Comparison of ENCODE assay signal across 23 mouse cellular contexts in the genomic region with DNA sequence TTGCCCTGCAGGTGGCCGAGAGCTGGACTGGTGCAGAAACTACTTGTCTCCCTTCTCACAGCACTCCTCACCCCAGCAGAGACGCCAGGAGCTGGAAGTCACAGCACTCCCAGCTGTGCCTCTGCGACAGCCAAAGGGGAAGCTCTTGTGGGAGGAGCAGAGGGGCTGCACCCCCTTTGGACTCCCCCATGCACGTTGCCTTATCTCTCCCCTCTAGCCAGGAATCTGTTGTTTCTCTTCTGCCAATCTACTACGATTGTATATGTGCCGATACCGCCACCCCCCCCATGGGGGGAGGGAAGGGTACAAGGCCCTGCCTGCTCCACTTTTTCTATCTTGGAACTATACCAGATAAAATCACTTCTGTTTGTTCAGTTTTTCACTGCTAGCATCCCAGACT. TPM values are rescaled to one million over a fixed set of nuclear protein-coding genes. Genes with fewer than 3 reads are reported as not detected.
DNase-seq lines count a peak whose midpoint lies in the region; ATAC-seq and TF ChIP-seq lines count a peak whose summit lies in the region.
"Had no signal": no experiment of that assay in that cellular context is flagged by ENCODE, and none has a peak within 500 bp of the region (broad histone marks: within the 10 kb centered on the region; RNA-seq: fewer than 3 reads in every experiment).

No protein-coding gene starts in this region.

- no peaks in the 10 kb centered on the region for H3K27me3 ChIP-seq in midbrain, embryonic 11.5 days (ENCODE audit: control insufficient read depth, insufficient read depth, low read length)
- H3K27me3 ChIP-seq in midbrain, postnatal 0 days (ENCODE audit: insufficient read depth, low read length) = no peaks in the 10 kb centered on the region
- H3K27me3 ChIP-seq in MEL (ENCODE audit: control insufficient read depth in 1 of 2, insufficient read depth in 2 of 2, low read length in 2 of 2) = no peaks in the 10 kb centered on the region
- H3K27me3 ChIP-seq: embryonic facial prominence, embryonic 13.5 days; embryonic facial prominence, embryonic 15.5 days; forebrain, embryonic 12.5 days had no signal

- ATAC-seq in midbrain, embryonic 11.5 days (ENCODE audit: low FRiP score) = no peak
- ATAC-seq in midbrain, postnatal 0 days (ENCODE audit: low FRiP score) = no peak
- ATAC-seq: CD4-positive, CD25-positive, alpha-beta regulatory T cell, adult 4 months had no signal

- no peak for TF ChIP-seq CTCF in layer of hippocampus, adult 2 months (conservative IDR thresholded peaks at IDR 0.05)
- TF ChIP-seq CTCF in midbrain, postnatal 0 days (IDR thresholded peaks at IDR 0.05) = no peak
- TF ChIP-seq CTCF in MEL (IDR thresholded peaks at IDR 0.05 in 2 of 3, conservative IDR thresholded peaks at IDR 0.05 in 1 of 3; ENCODE audit: control insufficient read depth in 1 of 3, insufficient read depth in 1 of 3, low read depth in 2 of 3, low read length in 3 of 3, poor library complexity in 1 of 3, severe bottlenecking in 1 of 3) = no peak

- no peaks in the 10 kb centered on the region for H3K4me1 ChIP-seq in midbrain, embryonic 11.5 days (ENCODE audit: control insufficient read depth, insufficient read depth, low read length)
- H3K4me1 ChIP-seq in midbrain, postnatal 0 days (ENCODE audit: insufficient read depth, low read length) = no peaks in the 10 kb centered on the region
- H3K4me1 ChIP-seq in MEL (ENCODE audit: control insufficient read depth in 1 of 2, insufficient read depth in 2 of 2, low read length in 2 of 2) = peaks cover 0 to 5% of the 10 kb centered on the region in 2 experiments; a peak in 3 of 4 replicates
- H3K4me1 ChIP-seq: embryonic facial prominence, embryonic 15.5 days; forebrain, embryonic 10.5 days; forebrain, embryonic 12.5 days had no signal

- no peaks in the 10 kb centered on the region for H3K9me3 ChIP-seq in midbrain, embryonic 11.5 days (ENCODE audit: control insufficient read depth, low read length)
- H3K9me3 ChIP-seq in midbrain, postnatal 0 days (ENCODE audit: low read length) = no peaks in the 10 kb centered on the region
- no peaks in the 10 kb centered on the region for H3K9me3 ChIP-seq in MEL (replicated peaks; ENCODE audit: insufficient read depth, low read length)
- H3K9me3 ChIP-seq: embryonic facial prominence, embryonic 13.5 days; embryonic facial prominence, embryonic 15.5 days; forebrain, embryonic 10.5 days; forebrain, embryonic 12.5 days had no signal

- DNase-seq in layer of hippocampus, adult 2 months (ENCODE audit: low spot score in 2 of 2) = no peak
- DNase-seq in layer of hippocampus, adult 9-10 months (ENCODE audit: low spot score) = no peak
- DNase-seq in midbrain, embryonic 11.5 days (ENCODE audit: low spot score, missing footprints) = peak; percentile 39
- no peak for DNase-seq in midbrain, postnatal 0 days (ENCODE audit: low spot score)
- peak; percentile 66 for DNase-seq in MEL (ENCODE audit: low read depth, low spot score)
- no peak for DNase-seq in retina, postnatal 1 day
- DNase-seq: adrenal gland, adult 2 months; adrenal gland, postnatal 10 days; adrenal gland, postnatal 25 days; B cell, adult 2 months; cerebellum, adult 11 months; cerebellum, adult 18-20 months; cerebellum, adult 8-10 months; cerebellum, adult 9-11 months; cerebellum, postnatal 14 days; cerebellum, postnatal 36 days; embryo, embryonic 11 days had no signal

- WGBS in midbrain, embryonic 11.5 days = 89% methylated on average over 7 of the region's 7 CpGs
- 77% methylated on average over 7 of the region's 7 CpGs for WGBS in midbrain, postnatal 0 days

- H3K79me2 ChIP-seq in MEL (ENCODE audit: control insufficient read depth, insufficient read depth, low read length, poor library complexity) = peaks cover 24% of the 10 kb centered on the region

- TF ChIP-seq POLR2A in MEL (IDR thresholded peaks at IDR 0.05; ENCODE audit: control insufficient read depth in 1 of 2, insufficient read depth in 1 of 2, low read depth in 1 of 2, low read length in 2 of 2, poor library complexity in 1 of 2) = peak in 1 of 2 experiments; percentile 42; a peak in 2 of 4 replicates

- TF ChIP-seq EP300 in MEL (IDR thresholded peaks at IDR 0.05; ENCODE audit: low read depth in 1 of 2, low read length in 2 of 2) = peak in 1 of 2 experiments; percentile 58; a peak in 2 of 4 replicates

- peak overlapping the region; percentile 40 for H3K27ac ChIP-seq in layer of hippocampus, adult 2 months
- H3K27ac ChIP-seq in midbrain, embryonic 11.5 days (ENCODE audit: low read depth, low read length) = no peak overlapping the region
- H3K27ac ChIP-seq in midbrain, postnatal 0 days (ENCODE audit: low read depth, low read length) = no peak overlapping the region
- no peak overlapping the region for H3K27ac ChIP-seq in MEL (ENCODE audit: control insufficient read depth, low read depth, low read length)
- H3K27ac ChIP-seq: embryonic facial prominence, embryonic 13.5 days; embryonic facial prominence, embryonic 15.5 days; forebrain, embryonic 10.5 days; forebrain, embryonic 12.5 days had no signal

- no peak overlapping the region for H3K9ac ChIP-seq in midbrain, embryonic 11.5 days (ENCODE audit: low read length)
- H3K9ac ChIP-seq in midbrain, postnatal 0 days (replicated peaks; ENCODE audit: low read length, poor library complexity, severe bottlenecking) = no peak overlapping the region
- H3K9ac ChIP-seq in MEL (ENCODE audit: control insufficient read depth, low read depth, low read length, poor library complexity, severe bottlenecking) = no peak overlapping the region
- H3K9ac ChIP-seq: embryonic facial prominence, embryonic 15.5 days; forebrain, embryonic 12.5 days had no signal

- no peak overlapping the region for H3K4me2 ChIP-seq in midbrain, embryonic 11.5 days
- H3K4me2 ChIP-seq in midbrain, postnatal 0 days (ENCODE audit: low read depth, low read length, poor library complexity, severe bottlenecking) = no peak overlapping the region
- H3K4me2 ChIP-seq: embryonic facial prominence, embryonic 13.5 days; embryonic facial prominence, embryonic 15.5 days; forebrain, embryonic 12.5 days had no signal

- TF ChIP-seq RAD21 in MEL (IDR thresholded peaks at IDR 0.05; ENCODE audit: low read depth, low read length) = no peak

- H3K4me3 ChIP-seq in layer of hippocampus, adult 2 months = no peak overlapping the region
- H3K4me3 ChIP-seq in midbrain, embryonic 11.5 days (ENCODE audit: low read depth, low read length) = no peak overlapping the region
- H3K4me3 ChIP-seq in midbrain, postnatal 0 days (ENCODE audit: low read depth, low read length) = no peak overlapping the region
- no peak overlapping the region for H3K4me3 ChIP-seq in MEL (ENCODE audit: control insufficient read depth in 1 of 2, insufficient read depth in 1 of 2, low read depth in 2 of 2, low read length in 2 of 2)
- H3K4me3 ChIP-seq: embryonic facial prominence, embryonic 13.5 days; embryonic facial prominence, embryonic 15.5 days; erythroblast, embryonic 14.5 days; forebrain, embryonic 10.5 days; forebrain, embryonic 12.5 days had no signal

- H3K36me3 ChIP-seq in midbrain, embryonic 11.5 days (ENCODE audit: control insufficient read depth, insufficient read depth, low read length) = peaks cover 20% of the 10 kb centered on the region
- H3K36me3 ChIP-seq in midbrain, postnatal 0 days (ENCODE audit: insufficient read depth, low read length) = peaks cover 49% of the 10 kb centered on the region
- H3K36me3 ChIP-seq in MEL (ENCODE audit: control insufficient read depth in 1 of 2, insufficient read depth in 2 of 2, low read length in 2 of 2) = peaks cover 12 to 19% of the 10 kb centered on the region in 2 experiments

RNA-seq across cellular contexts. Expression of a gene that starts 8.2 kb away (rescaled TPM):
- total RNA-seq in layer of hippocampus, adult 2 months (2021) = 10 to 100 TPM; 58.0 to 58.7 TPM
- 215 and 219 TPM in 2 replicates for polyA plus RNA-seq in midbrain, embryonic 11.5 days (2014; fragmentation: Nextera tagmentation; extraction: Ambion mirVana)
- 75.6 and 99.9 TPM in 2 replicates for total RNA-seq in midbrain, postnatal 0 days (2014; rRNA removed)
- polyA plus RNA-seq in midbrain, postnatal 0 days (2015; fragmentation: Nextera tagmentation; extraction: Ambion mirVana) = 87.2 and 89.8 TPM in 2 replicates
- 378 and 391 TPM in 2 replicates for total RNA-seq in MEL (2012; rRNA removed)
- 100 to 1,000 TPM in 1 of 2 experiments, not detected in 1; 346 TPM for polyA plus RNA-seq in MEL (2012; ENCODE audit: insufficient read depth in 1 of 2, insufficient read length in 2 of 2, low read depth in 1 of 2, low replicate concordance in 2 of 2, missing spikeins in 1 of 2)

RNA-seq across cellular contexts. Expression of a gene that starts 8.3 kb away (rescaled TPM):
- total RNA-seq in layer of hippocampus, adult 2 months (2021) = 100 to 1,000 TPM; 121 to 124 TPM
- 343 and 353 TPM in 2 replicates for polyA plus RNA-seq in midbrain, embryonic 11.5 days (2014; fragmentation: Nextera tagmentation; extraction: Ambion mirVana)
- 197 and 230 TPM in 2 replicates for total RNA-seq in midbrain, postnatal 0 days (2014; rRNA removed)
- polyA plus RNA-seq in midbrain, postnatal 0 days (2015; fragmentation: Nextera tagmentation; extraction: Ambion mirVana) = 265 and 269 TPM in 2 replicates
- 623 and 706 TPM in 2 replicates for total RNA-seq in MEL (2012; rRNA removed)
- 100 to 1,000 TPM; 309 to 815 TPM for polyA plus RNA-seq in MEL (2012; ENCODE audit: insufficient read depth in 1 of 2, insufficient read length in 2 of 2, low read depth in 1 of 2, low replicate concordance in 2 of 2, missing spikeins in 1 of 2)

RNA-seq across cellular contexts. Expression of a gene that starts 34.7 kb away (rescaled TPM):
- 1 to 10 TPM; 5.5 to 6.6 TPM for total RNA-seq in layer of hippocampus, adult 2 months (2021)
- polyA plus RNA-seq in midbrain, embryonic 11.5 days (2014; fragmentation: Nextera tagmentation; extraction: Ambion mirVana) = 5.1 and 6.3 TPM in 2 replicates
- 2.3 and 3.4 TPM in 2 replicates for total RNA-seq in midbrain, postnatal 0 days (2014; rRNA removed)
- polyA plus RNA-seq in midbrain, postnatal 0 days (2015; fragmentation: Nextera tagmentation; extraction: Ambion mirVana) = 3.2 and 4.0 TPM in 2 replicates
- 74.1 and 91.9 TPM in 2 replicates for total RNA-seq in MEL (2012; rRNA removed)
- 100 to 1,000 TPM in 1 of 2 experiments, not detected in 1; 184 TPM for polyA plus RNA-seq in MEL (2012; ENCODE audit: insufficient read depth in 1 of 2, insufficient read length in 2 of 2, low read depth in 1 of 2, low replicate concordance in 2 of 2, missing spikeins in 1 of 2)

RNA-seq across cellular contexts. Expression of a gene that starts 37.4 kb away (rescaled TPM):
- total RNA-seq in layer of hippocampus, adult 2 months (2021) = 100 to 1,000 TPM; 295 to 339 TPM
- polyA plus RNA-seq in midbrain, embryonic 11.5 days (2014; fragmentation: Nextera tagmentation; extraction: Ambion mirVana) = 532 and 550 TPM in 2 replicates
- 244 and 246 TPM in 2 replicates for total RNA-seq in midbrain, postnatal 0 days (2014; rRNA removed)
- 710 and 723 TPM in 2 replicates for polyA plus RNA-seq in midbrain, postnatal 0 days (2015; fragmentation: Nextera tagmentation; extraction: Ambion mirVana)
- 41.9 and 57.4 TPM in 2 replicates for total RNA-seq in MEL (2012; rRNA removed)
- 10 to 100 TPM in 1 of 2 experiments, not detected in 1; 62.9 TPM for polyA plus RNA-seq in MEL (2012; ENCODE audit: insufficient read depth in 1 of 2, insufficient read length in 2 of 2, low read depth in 1 of 2, low replicate concordance in 2 of 2, missing spikeins in 1 of 2)

RNA-seq across cellular contexts. Expression of a gene that starts 41.0 kb away (rescaled TPM):
- 10 to 100 TPM; 31.0 to 32.6 TPM for total RNA-seq in layer of hippocampus, adult 2 months (2021)
- 30.9 and 32.3 TPM in 2 replicates for polyA plus RNA-seq in midbrain, embryonic 11.5 days (2014; fragmentation: Nextera tagmentation; extraction: Ambion mirVana)
- 31.4 and 35.0 TPM in 2 replicates for total RNA-seq in midbrain, postnatal 0 days (2014; rRNA removed)
- 40.0 and 43.2 TPM in 2 replicates for polyA plus RNA-seq in midbrain, postnatal 0 days (2015; fragmentation: Nextera tagmentation; extraction: Ambion mirVana)
- total RNA-seq in MEL (2012; rRNA removed) = 135 and 143 TPM in 2 replicates
- 100 to 1,000 TPM in 1 of 2 experiments, not detected in 1; 337 TPM for polyA plus RNA-seq in MEL (2012; ENCODE audit: insufficient read depth in 1 of 2, insufficient read length in 2 of 2, low read depth in 1 of 2, low replicate concordance in 2 of 2, missing spikeins in 1 of 2)

Comparison
In these comparisons a context has a peak if more than half of its experiments do, and no peak if none do; other contexts are left out.
1. DNase-seq: peak in midbrain, embryonic 11.5 days (single experiment) and MEL (single experiment); none in layer of hippocampus, adult 2 months (0 of 2), layer of hippocampus, adult 9-10 months (single experiment), midbrain, postnatal 0 days (single experiment) and retina, postnatal 1 day (single experiment).